Mouse (Mus musculus) heart, postnatal 0 days (tissue): ENCODE measurements at regions not wholly inside any gene's neighbourhood (a gene's known extent, or its start where the extent isn't known, plus 50 kb on each side); places are given as distances from the start of the nearest gene placed in this dataset.
A peak's percentile ranks its signal among the peaks of the same experiment; 100 is the strongest.

ENCODE experiments used
- ATAC-seq: fragments of 200-750 bp; cut with Nextera tagmentation; 2 replicates; pipeline ENCODE4 v1.8.0; 2017; ENCODE audit warnings: low read depth, moderate number of reproducible peaks, moderate library complexity; ENCODE audit not compliant: insufficient read depth
- DNase-seq: peaks from one replicate; pipeline ENCODE4 v3.0.0-alpha.2; 2016; ENCODE audit warnings: low spot score
- H3K27ac ChIP-seq: fragments of 300-500 bp; sonication (generic); 2 replicates; pipeline ENCODE4 v1.5.1; 2014; ENCODE audit warnings: low read depth, mild to moderate bottlenecking
- H3K27me3 ChIP-seq: fragments of 300-500 bp; sonication (generic); 2 replicates; pipeline ENCODE4 v1.6.1; 2014; ENCODE audit warnings: low read length, mixed read lengths; ENCODE audit not compliant: control insufficient read depth, insufficient read depth
- H3K36me3 ChIP-seq: fragments of 300-500 bp; sonication (generic); replicated peaks from 2 replicates; pipeline ENCODE4 v1.6.1; 2014; ENCODE audit warnings: low read length, mixed read lengths; ENCODE audit not compliant: control insufficient read depth, insufficient read depth
- H3K4me1 ChIP-seq: fragments of 300-500 bp; sonication (generic); 2 replicates; pipeline ENCODE4 v1.6.1; 2014; ENCODE audit warnings: antibody characterized with exemption; ENCODE audit not compliant: control insufficient read depth, insufficient read depth
- H3K4me2 ChIP-seq: fragments of 300-500 bp; sonication (generic); 2 replicates; pipeline ENCODE4 v1.6.1; 2014; ENCODE audit warnings: low read depth, mild to moderate bottlenecking, low read length, moderate library complexity
- H3K4me3 ChIP-seq: fragments of 300-500 bp; sonication (generic); 2 replicates; pipeline ENCODE4 v1.5.1; 2014; ENCODE audit warnings: low read depth, low read length
- H3K9ac ChIP-seq: fragments of 300-500 bp; sonication (generic); replicated peaks from 2 replicates; pipeline ENCODE4 v1.6.1; 2014; ENCODE audit warnings: low read depth, low read length, mixed read lengths
- H3K9me3 ChIP-seq: fragments of 300-500 bp; sonication (generic); replicated peaks from 2 replicates; pipeline ENCODE4 v1.6.1; 2016; ENCODE audit warnings: low read length; ENCODE audit not compliant: control insufficient read depth
- CTCF ChIP-seq: IDR thresholded peaks from 2 replicates; pipeline ENCODE4 v1.5.1; 2016; ENCODE audit warnings: antibody characterized with exemption, control low read depth, low read depth
- EP300 ChIP-seq: IDR thresholded peaks from 2 replicates; pipeline ENCODE4 v1.6.1; 2016; ENCODE audit warnings: antibody characterized with exemption, low read depth
- WGBS: fragments of 180-500 bp; shearing (Covaris S2); extraction: QIAGEN DNeasy Blood & Tissue Kit; methylation state at CpG from one replicate; pipeline ENCODE4 v1.1.7; 2014; 5-methylcytosine and 5-hydroxymethylcytosine counted together

DNA sequence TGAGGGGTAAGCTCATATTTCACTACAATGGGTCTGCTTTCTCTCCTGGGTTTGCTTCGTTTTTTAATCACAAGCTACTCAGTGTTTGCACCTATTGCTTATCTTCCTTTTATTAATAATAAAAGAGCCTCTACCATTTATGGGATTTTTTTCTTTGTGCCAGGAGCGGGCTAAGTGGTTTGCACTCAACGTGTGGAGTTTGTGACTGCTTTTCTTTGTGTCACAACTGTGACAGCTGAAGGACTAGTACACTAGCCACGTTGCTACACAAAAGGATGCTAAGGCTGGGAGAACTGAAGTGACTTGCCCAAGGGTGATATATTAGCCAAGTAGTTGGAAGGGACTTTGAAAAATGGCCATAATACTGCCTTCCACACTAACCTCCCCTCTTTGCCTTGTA, 271.8 kb upstream of the Ppargc1a start:
- Histone ChIP-seq H3K27ac (no peak overlapping the region; the same call in 1 of the 2 replicates), H3K36me3 (no peaks in the 10 kb centered on the region), H3K9me3 (no peaks in the 10 kb centered on the region), H3K4me2 (no peak overlapping the region), H3K4me1 (peaks cover 17% of the 10 kb centered on the region), H3K4me3 (no peak overlapping the region), H3K27me3 (no peaks in the 10 kb centered on the region), H3K9ac (no peak overlapping the region)
- DNase-seq (peak; percentile 56), ATAC-seq (peak; percentile 43)
- WGBS = 26% methylated on average over 4 of the region's 4 CpGs
- TF ChIP-seq EP300 (no peak), CTCF (no peak)

DNA sequence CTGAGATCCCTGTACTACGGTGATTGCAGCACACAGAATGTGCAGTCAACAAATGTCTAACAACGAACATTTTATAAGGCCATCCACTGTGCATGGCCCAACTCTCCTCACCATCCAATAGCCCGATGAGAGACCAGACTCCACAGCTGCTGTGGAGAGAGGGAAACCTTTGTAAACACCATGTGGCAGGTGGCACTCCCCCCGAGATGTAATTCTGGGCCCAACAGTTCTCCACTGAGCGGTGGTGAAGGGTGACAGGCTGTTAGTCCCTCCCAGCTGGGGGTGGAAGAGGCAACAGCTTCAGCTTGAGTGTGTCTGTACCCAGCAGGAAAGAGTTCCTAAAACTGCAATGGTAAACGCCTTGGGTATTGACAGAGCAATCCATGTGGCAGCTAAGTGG, 263.0 kb upstream of the Ppargc1a start:
- H3K36me3 ChIP-seq = no peaks in the 10 kb centered on the region
- H3K27ac ChIP-seq = no peak overlapping the region
- DNase-seq (no peak), ATAC-seq (no peak)
- H3K9ac ChIP-seq = no peak overlapping the region
- H3K4me2 ChIP-seq = no peak overlapping the region
- no peak overlapping the region for H3K4me3 ChIP-seq
- TF ChIP-seq CTCF (no peak), EP300 (no peak)
- H3K27me3 ChIP-seq = no peaks in the 10 kb centered on the region
- no peaks in the 10 kb centered on the region for H3K9me3 ChIP-seq
- H3K4me1 ChIP-seq = no peaks in the 10 kb centered on the region
- WGBS = 70% methylated on average over 6 of the region's 6 CpGs

DNA sequence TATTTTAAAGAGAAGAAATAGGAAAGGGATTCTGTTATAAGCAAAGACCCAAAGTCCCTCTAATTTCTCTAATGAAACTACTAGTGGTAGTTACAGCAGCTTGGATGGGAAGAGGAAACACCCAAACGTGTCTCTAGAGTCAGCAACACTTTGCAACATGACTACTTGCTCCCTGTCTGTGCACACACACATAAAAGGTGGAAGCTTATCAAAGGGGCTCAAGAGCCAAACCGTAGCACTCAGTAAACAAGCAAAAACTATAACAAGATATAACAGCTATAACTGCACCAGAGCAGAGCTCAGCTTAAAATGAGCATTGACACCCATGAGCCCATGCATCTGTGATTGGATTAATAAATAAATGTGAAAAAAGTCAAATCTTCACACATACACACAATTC, 262.5 kb upstream of the Ppargc1a start:
- ATAC-seq (no peak), DNase-seq (no peak)
- no peaks in the 10 kb centered on the region for H3K27me3 ChIP-seq
- no peak overlapping the region for H3K4me2 ChIP-seq
- WGBS = 33% methylated on average over 2 of the region's 2 CpGs
- H3K27ac ChIP-seq = no peak overlapping the region
- no peaks in the 10 kb centered on the region for H3K4me1 ChIP-seq
- H3K4me3 ChIP-seq = no peak overlapping the region
- H3K9me3 ChIP-seq = no peaks in the 10 kb centered on the region
- no peaks in the 10 kb centered on the region for H3K36me3 ChIP-seq
- TF ChIP-seq EP300 (no peak), CTCF (no peak)
- H3K9ac ChIP-seq = no peak overlapping the region

DNA sequence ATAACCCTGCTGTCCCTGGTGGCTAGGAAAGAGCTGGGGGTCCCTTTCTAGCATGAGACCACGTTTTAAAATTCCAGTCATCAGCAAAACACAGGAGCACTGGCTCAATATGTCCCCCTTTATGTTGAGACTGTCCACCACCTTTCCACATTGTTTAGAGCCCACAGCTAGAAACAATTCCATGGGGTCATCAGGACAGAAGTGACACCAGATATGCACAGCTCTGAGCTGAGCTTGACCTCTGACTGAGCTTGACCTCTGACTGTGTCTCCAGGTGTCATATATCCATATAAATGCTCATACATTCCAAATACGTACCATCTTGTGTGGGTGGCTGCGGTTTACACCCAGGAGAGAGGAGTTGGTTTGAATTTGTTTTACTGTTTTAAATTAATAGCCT, 262.1 kb upstream of the Ppargc1a start:
- Histone ChIP-seq H3K9ac (no peak overlapping the region), H3K4me2 (no peak overlapping the region), H3K9me3 (no peaks in the 10 kb centered on the region), H3K27me3 (no peaks in the 10 kb centered on the region), H3K4me3 (no peak overlapping the region), H3K27ac (no peak overlapping the region), H3K4me1 (no peaks in the 10 kb centered on the region), H3K36me3 (no peaks in the 10 kb centered on the region)
- TF ChIP-seq EP300 = no peak
- 68% methylated on average over 3 of the region's 3 CpGs for WGBS
- DNase-seq = no peak
- no peak for ATAC-seq

DNA sequence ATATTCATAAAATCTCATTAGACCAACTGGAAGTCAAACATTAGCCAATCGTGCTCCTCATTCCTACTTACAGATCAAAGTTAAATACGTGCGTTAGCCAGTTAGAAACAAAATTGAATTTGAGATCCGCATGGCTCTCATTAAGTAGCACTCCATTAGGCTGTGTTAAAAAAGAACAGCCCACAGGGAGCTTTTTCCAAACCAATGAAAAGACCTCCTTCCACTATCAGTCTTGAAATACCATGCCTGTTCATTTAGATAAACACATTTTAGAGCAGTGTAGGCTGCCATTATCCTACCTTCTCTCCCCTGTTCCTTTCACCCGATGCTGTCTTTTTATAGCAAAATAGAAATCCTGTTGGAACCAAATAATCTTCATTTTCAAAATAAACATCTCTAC, 261.5 kb upstream of the Ppargc1a start:
- TF ChIP-seq CTCF = no peak
- no peak for TF ChIP-seq EP300
- WGBS = 84% methylated on average over 5 of the region's 5 CpGs
- Histone ChIP-seq H3K27ac (no peak overlapping the region), H3K4me1 (no peaks in the 10 kb centered on the region), H3K27me3 (no peaks in the 10 kb centered on the region), H3K4me2 (no peak overlapping the region), H3K9ac (no peak overlapping the region), H3K4me3 (no peak overlapping the region), H3K9me3 (no peaks in the 10 kb centered on the region), H3K36me3 (no peaks in the 10 kb centered on the region)
- no peak for ATAC-seq
- DNase-seq = no peak

DNA sequence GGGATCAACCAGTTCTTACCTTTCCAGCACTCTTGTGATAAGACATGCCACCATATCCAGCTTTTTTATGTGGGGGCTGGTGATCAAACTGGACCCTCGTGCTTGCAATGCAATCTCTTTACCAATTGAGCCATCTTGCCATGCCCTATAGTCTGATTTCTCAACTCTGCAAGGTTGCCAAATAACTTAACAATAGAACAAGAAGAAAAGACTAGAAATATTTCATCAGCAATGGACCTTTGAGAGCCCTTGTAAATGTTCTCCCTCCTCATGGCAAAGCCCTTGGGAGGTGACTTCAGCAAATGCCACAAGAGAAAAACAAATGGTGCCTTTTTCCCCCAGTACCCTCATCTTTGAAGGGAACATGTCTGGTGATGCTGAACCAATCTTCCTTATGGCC, 258.7 kb upstream of the Ppargc1a start:
- DNase-seq = no peak
- Histone ChIP-seq H3K27ac (no peak overlapping the region), H3K36me3 (no peaks in the 10 kb centered on the region), H3K4me3 (no peak overlapping the region), H3K4me1 (no peaks in the 10 kb centered on the region), H3K4me2 (no peak overlapping the region), H3K9ac (no peak overlapping the region), H3K27me3 (no peaks in the 10 kb centered on the region), H3K9me3 (no peaks in the 10 kb centered on the region)
- 77% methylated on average over 1 of the region's 1 CpGs for WGBS
- no peak for ATAC-seq
- no peak for TF ChIP-seq EP300
- no peak for TF ChIP-seq CTCF
